Mouse (Mus musculus) cerebellum, adult (tissue): Measurements from ENCODE around the gene Racgap1.

ENCODE experiments used
- ATAC-seq: cut with Nextera tagmentation; 2 replicates; pipeline ENCODE4 v1.9.2; 2017; ENCODE audit warnings: mild to moderate bottlenecking, moderate library complexity, mixed read lengths; ENCODE audit not compliant: insufficient number of reproducible peaks, low FRiP score, low TSS enrichment

The Racgap1 gene

DNA sequence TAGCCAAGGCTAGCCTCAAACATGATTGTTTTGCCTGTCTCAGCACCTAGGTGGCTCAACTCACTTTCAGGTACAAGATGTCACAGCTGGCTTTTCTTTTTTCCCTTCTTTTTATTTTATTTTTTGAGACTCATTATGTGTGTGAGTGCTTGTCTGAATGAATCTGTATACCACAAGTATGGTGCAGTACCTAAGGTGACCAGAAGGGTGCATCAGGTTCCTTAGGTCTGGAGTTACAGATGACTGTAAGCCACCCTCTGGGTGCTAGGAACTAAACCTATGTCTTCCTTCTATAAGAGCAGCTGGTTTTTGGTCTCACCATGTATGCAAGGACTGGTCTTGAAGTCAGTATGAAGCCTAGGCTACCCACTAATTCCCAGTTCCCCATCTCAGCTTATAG, 19.8 kb downstream of the Racgap1 start:
- ATAC-seq = no peak

- no peak for ATAC-seq
Measured at GRCm38 (mm10) chr15:99622063-99622462, 29.4 kb downstream of the Racgap1 start.

- ATAC-seq = no peak
Measured at GRCm38 (mm10) chr15:99619821-99620220, 31.6 kb downstream of the Racgap1 start.

DNA sequence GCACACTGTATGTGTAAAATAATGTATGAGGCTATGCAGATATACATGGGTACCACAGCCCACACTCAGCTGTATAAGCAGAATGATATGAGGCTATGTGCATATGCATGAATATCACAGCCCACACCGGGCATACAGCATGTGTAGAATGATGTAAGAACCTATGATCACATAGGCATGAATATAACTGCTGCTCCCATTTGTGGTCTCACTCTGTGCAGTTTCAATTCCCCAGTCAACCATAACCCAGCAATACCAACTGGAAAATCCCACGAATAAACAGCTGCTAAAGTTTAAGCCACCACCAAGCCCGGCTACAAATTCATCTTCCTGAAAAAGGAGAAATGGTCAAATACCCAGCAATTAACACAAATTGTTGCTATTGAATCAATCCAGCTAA, 32.9 kb downstream of the Racgap1 start:
- ATAC-seq = no peak

DNA sequence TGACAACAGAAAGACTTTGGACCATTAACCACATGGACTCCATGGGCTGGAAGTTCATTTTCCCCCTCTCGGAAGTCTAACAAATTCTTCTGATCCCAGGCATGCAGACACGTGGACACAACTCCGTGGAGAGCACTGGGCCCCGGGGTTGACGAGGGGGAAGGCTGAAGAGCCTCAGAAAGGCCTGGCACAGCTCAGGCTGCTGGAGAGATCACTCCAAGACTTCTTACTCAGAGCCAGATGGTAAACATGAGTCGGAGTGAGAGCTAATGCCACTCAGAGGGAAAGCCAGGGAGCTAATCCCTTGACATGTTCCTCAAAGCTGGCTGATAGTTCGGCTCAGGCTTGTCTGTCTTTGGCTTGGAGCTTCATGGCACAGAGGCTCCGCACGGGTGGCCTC, 36.2 kb downstream of the Racgap1 start:
- no peak for ATAC-seq

DNA sequence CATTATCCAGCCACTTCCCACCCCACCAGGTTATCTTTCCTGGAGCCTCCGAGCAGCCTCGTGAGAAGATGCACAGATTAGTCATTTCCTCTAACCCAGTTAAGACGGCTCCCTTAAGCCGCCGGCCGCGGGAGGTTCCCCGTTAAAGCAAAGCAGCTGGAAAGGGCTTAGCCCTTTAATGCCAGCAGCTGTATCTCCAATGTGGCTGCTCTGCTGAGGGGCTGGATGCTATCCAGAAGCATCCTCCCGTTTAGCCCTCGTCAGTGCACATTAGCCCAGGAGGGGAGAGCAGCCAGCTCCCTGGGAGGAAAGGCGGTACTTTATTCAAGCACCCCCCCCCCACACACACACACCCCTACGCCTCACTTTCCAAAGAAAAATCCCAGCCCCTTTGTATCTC, 36.7 kb downstream of the Racgap1 start:
- no peak for ATAC-seq

DNA sequence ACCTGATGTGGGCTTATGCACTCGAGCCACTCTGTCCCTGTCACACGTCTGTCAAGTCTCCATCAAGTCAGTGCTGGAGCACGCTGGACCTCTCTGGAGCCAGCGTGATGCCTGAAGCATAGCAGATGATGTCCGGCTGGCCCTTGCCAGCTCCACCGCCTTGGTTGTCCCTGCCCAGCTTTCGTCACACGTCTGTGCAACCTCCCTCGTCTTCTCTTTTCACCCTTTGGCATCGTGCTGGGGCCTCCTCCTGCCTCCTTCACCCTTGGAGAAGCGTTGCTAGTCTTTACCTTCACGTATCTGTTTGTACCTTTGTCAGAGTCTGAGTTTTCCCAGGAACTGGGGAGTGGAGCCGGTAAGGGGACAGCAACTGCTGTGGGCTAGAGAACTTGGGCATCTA, 37.2 kb downstream of the Racgap1 start:
- ATAC-seq = 0 out of 2 replicates have a peak, but pooled peaks have one; percentile 15

- ATAC-seq = no peak
Measured at GRCm38 (mm10) chr15:99611563-99611962, 39.9 kb downstream of the Racgap1 start.

GRCm38 (mm10) chr15:99608382-99609125, 42.9 kb downstream of the Racgap1 start:
- ATAC-seq = no peak

- ATAC-seq = peak; percentile 7; the same call in 1 of the 2 replicates
Measured at GRCm38 (mm10) chr15:99607388-99608113, 43.9 kb downstream of the Racgap1 start.

DNA sequence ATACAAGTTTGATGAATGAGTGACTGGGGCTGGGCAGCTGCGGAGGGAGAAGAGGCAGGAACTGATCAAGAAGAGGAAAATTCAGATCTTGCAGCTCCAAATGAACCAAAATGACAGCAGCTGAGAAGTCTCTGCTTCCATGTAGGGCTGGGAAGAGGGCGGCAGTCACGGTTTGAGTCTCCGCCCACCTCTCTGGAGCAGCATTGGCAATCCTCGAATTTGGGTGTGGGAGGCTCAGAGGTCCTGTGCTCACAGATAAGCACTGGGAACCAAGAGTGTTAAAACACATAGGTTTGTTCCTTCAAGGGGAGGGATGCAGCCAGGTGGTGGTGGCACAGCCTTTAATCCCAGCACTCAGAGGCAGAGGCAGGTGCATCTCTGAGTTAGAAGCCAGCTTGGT, 44.9 kb downstream of the Racgap1 start:
- ATAC-seq = no peak

DNA sequence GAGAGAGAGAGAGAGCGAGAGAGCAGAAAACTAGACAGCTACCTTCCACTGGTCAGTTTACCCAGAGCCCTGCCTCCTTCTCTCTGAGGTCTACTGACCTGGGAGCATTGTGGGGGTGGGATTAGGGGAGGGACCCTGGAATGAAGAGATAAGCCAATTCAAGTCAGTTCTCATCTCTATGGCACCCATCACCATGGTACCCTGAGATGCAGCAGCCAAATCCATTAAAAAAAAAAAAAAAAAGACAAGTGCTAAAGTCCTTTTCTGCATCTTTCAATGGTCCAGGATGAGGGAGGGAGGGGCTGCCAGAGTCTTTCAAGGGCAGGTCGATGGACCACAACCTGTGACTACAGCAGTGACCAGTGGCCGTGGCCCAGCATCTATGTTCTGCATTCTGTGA, 45.9 kb downstream of the Racgap1 start:
- ATAC-seq = no peak

GRCm38 (mm10) chr15:99603216-99603615, 48.2 kb downstream of the Racgap1 start:
- no peak for ATAC-seq

DNA sequence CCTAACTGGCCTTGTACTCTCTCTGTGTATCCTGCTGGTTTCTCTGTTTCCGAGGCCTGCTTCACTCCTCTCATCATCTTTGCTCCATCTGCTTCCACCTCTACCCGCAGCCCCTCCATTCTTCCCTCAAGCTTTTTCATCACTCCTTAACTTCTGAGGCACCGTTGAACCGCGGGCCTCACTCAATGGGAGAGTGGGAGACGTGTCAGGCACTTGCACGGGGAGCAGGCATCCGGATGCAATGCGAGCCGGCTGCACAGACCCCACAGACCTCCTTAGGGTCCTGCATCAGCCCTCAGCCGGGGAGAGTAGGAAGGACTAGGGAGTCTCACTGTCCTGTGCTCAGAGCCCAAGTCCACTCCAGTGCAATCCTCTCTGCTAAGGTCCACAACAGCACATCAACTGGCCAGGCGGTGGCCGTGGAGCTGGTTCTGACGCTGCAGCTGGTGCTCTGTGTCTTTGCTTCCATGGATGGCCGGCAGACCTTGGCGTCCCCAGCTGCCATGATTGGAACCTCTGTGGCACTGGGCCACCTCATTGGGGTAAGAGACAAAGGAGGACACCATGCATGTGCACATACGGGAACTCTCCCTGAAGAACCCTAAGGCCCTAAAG, 49.1 kb downstream of the Racgap1 start:
- peak; percentile 13; the same call in 1 of the 2 replicates for ATAC-seq

DNA sequence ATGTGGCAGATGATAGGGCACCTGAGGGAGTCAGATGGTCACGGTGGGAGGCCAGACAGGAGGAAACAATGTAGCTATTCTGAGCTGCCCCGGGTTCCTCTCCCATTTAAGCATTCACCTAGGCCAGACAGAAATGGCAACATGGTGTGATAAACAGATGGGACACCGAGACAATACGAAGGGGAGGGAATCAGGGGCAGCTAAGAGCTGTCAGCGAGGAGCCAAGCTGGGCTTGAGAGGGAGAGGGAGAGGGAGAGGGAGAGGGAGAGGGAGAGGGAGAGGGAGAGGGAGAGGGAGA, 49.7 kb downstream of the Racgap1 start:
- peak; percentile 72 for ATAC-seq

GRCm38 (mm10) chr15:99600986-99601822, 50.3 kb downstream of the Racgap1 start, which contains the start of gene Aqp6:
TSS of gene Aqp6 (plus strand) at chr15:99601400.
- ATAC-seq = peak; percentile 28; the same call in 1 of the 2 replicates

GRCm38 (mm10) chr15:99599245-99600070, 52.0 kb downstream of the Racgap1 start:
- ATAC-seq = no peak

- ATAC-seq = no peak
Measured at GRCm38 (mm10) chr15:99597596-99597995, 53.9 kb downstream of the Racgap1 start.

DNA sequence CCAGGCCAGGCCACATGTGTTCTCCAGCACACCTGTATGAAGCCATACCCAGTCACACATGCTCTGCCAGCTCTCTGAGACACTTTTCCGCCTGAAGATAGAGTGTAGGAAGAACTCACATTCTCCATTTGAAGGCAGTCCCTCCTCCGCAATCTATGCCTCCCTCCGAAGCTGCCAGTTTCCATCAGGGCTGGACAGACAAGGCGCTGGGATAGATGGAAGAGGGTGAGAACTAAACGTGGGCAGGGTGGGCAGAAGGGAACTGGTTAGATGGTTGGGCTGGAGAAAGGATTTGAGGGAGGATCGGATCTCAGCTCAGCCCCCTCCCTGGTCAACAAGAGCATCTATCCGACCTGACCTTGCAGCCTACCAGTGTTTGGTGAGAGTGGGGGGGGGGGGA, 54.6 kb downstream of the Racgap1 start:
- ATAC-seq = no peak
